Mouse (Mus musculus): Measurements from ENCODE around the gene Wwox.

DNA sequence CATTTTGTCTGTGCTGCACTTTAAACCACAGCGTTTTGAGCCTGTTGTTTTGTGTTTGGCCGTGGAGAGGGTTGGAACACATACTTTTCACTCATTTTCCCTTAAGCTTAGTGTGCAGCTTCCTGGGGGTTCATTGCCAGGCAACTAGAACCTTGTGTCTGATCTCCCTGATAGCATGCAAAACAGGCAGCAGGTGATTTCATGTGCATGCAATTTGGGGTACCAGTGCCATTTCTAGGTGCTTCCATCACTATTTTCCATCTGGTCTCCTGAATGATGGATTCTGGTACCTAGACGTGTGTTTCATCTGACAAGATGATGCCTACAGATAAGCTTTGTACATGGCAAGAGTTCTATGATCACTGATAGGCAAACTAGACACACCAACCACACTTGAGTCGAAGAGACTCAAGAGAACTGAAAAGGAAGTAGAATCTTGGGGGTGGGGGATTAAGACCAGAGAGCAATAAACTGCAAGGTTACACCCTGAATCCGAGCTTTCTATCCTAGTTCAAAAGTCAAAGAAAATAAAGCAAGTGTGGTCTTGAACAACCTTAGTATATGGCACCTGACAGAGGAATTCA, 951.6 kb downstream of the Wwox start:
- TF ChIP-seq CTCF (IDR thresholded peaks at IDR 0.05; ENCODE audit: insufficient read depth, low read depth, low read length), result no peak
- TF ChIP-seq POLR2A (IDR thresholded peaks at IDR 0.05; ENCODE audit: insufficient read depth, low read depth, low read length), result no peak
